Mouse (Mus musculus) T-helper 1 cell (primary cell): ENCODE measurements around the gene Acad12.

Experiments
- in situ Hi-C: fragments of 300-600 bp; cut with MboI, MseI; formaldehyde crosslinking; loops from one replicate; pipeline ENCODE4 v1.15.1; 2025; ENCODE audit warnings: high pct_unique_total_duplicates

Acad12 gene

GRCm38 (mm10) chr5:121585005-121585404 is 33.7 kb downstream of the Acad12 start:
- in situ Hi-C loops = no loop called here

DNA sequence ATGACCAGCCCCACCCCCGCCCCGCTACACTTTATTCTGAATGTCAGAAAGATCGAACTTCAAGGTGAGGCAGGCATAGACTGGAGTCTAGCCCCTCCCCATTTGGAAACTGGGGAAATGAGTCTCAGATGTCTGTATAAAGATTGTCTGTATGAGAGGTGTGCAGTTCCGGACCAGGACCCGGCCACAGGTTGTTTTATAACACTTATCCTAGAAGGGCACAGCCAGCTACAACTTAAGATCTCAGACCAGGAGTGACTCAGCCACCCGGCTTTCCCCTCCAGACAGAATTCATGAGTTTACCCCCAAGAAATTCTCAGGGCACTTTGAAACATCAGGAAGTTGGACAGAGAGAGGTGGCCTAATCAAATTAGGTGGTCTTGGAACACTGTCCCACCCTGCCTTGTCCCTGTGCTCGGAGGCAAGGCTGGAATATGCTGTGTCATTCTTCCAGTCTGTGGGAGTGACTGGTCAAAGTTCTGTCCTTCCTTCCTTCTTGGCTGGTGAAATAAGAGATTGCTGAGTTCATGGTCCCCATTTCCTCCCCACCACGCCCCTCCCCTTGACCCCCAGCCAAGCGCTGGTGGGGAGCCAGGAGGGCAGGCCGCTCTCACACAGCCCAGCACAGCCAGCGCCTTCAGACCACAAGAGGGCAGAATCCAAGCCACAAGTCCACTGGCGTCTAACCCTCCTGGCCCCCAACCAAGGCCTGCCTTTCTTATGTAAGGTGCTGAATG is 34.8 kb downstream of the Acad12 start:
- in situ Hi-C loops = no loop called here

DNA sequence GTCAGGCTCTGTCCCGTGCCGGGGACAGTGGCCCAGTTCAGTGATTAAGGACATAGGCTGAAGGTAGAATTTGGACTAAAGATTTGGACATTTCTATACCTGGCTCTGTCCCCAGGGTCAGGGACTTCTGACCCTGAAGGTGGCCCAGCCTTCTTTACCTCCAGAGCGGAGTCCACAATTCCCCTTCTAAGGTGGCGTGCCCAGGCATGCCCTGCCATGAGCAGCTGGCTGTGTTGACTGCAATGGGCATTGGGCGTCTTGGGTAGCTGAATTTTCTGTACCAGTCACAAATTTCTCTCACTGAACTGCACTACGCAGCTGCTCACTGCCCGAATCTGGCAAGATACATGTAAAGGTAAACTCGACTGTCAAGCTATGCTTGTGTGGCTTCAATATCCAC is 36.8 kb downstream of the Acad12 start:
- in situ Hi-C loops = no loop called here

DNA sequence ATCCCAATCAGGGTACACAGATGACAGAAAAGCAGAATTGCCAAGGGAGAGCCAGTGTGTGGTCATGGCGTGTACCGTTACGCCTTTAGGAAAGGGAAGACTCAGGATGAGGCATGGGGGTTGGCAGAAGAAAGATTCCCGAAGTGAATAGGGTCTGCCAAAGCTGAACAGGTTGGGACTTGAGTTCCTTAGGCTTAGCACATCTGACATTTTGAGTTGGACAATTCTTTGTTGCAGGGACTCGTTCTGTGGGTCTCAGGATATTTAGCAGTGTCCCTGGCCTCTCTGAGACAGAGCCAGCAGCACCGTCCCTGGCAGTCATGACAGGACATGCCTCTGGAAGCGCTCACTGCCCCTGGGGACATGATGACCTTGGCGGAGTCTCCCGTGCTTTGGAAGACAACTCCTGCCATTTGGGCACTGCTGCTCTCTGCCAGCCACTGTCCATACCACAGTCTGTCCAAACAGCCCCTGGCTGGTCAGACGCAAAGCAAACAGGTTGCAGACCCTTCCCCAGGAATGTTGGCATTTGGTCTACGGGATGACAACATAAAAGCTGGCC is 41.7 kb downstream of the Acad12 start:
- in situ Hi-C loops = no loop called here

DNA sequence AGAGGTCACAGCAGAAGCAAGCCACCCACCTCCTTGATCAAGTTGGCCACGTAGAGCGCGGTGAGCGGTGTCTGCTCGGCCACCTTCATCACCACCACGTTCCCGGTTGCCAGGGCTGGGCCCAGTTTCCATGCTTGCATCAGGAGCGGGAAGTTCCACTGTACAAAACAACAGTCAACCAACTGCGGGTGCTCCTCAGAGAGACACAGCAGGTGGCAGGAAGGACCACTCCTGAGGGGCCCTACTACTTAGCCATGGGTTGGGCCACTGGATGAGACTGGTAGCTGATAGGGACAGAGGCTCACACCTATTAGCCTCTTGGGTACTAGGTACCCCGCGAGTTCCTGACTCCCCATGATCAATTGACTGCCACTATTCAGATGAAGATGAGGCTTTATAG is 42.9 kb downstream of the Acad12 start:
- in situ Hi-C loops = no loop called here

- in situ Hi-C loops = no loop called here
Observed at GRCm38 (mm10) chr5:121574145-121574544, 44.6 kb downstream of the Acad12 start.

GRCm38 (mm10) chr5:121570787-121571186 is 48.0 kb downstream of the Acad12 start:
- in situ Hi-C loops = no loop called here

- in situ Hi-C loops = loop anchor here (5.0 kb wide), 1 partner anchor 37 kb away; no protein-coding TSS in a partner anchor
Observed at GRCm38 (mm10) chr5:121569881-121570420, 48.8 kb downstream of the Acad12 start.

DNA sequence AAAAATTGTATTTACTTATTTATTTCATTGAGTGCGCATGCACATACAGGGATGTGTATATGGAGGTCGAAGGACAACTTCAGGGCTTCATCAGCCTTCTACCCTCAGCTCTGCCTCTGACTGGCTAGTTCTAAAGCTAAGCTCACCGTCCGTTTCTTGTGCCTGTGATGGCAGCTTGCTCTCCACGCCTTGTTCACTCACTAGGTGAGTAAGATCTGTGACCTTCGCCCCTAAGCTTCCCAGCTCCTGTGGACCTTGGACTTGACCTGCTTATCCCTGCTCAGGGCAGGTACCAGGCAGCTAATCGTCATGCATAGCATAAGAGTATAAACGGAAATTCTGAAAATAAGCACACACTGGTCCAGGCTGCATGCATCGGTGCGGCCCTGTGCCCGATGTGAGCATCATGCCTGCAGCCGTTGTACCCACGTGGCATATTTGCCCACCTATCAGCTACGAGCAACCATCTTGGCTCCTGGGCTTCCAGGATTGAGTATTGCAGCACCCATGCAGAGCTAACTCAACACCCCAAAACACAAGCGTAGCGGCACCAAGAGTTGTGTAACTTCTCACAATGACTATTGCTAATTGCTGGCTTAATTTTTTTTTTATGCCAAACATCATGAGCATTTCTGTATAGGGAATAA is 52.6 kb downstream of the Acad12 start:
- in situ Hi-C loops = loop anchor here (5.0 kb wide), 1 partner anchor 41 kb away; no protein-coding TSS in a partner anchor

GRCm38 (mm10) chr5:121564468-121564895 is 54.3 kb downstream of the Acad12 start:
- in situ Hi-C loops = no loop called here

DNA sequence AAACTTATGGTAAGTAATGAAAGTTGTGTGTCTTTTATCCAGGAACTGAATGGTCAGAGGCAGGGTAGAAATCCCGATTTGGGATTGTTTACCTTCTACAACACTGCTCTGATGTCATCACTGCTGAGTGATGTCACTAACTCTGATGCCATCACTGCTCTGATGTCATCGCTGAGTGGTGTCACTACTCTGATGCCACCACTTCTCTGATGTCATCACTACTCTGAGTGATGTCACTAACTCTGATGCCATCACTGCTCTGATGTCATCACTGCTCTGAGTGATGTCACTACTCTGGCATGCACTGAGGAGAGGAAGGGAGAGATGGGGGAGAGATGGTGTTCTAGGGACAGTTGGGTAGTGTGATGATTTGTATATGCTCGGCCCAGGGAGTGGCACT is 56.3 kb downstream of the Acad12 start:
- in situ Hi-C loops = no loop called here

DNA sequence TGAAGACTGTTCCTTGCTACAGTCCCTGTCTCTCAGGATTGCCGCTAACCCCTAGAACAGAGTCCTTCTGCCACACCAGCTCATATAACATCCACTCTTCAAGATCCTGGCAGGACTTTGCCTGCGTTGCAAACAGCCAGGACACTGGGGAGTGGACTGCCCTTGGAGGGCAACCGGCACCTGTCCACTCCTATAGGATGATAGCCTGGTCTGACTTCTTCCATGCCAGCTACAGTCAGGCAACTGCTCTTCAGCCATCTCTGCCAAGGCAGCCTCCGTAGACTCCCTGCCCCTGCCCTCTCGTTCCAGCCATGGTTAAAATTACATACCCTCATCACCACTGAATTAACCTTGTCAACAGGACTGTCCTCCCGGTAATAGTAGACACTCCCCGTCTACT is 69.5 kb downstream of the Acad12 start:
- in situ Hi-C loops = no loop called here

DNA sequence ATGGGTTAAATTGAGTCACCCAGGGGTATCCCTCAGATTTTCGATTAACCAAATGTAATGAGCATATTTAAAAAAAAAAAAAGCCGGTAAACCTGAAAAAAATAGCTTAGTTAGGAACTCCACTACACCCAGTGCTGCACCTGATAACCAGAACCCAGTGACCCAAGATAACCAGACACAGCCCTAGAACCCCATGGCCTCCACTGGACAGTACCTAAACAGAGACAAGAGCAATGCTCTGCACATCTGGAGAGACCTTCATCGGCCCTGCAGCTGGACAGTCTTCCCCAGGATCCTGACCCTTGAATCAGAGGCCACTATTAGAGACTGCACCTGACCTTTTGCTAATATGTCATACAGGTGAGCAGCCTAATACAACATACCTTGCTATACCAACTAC is 71.7 kb downstream of the Acad12 start:
- in situ Hi-C loops = no loop called here
